Comparison of ENCODE assay signal across 16 mouse cellular contexts in the genomic region with DNA sequence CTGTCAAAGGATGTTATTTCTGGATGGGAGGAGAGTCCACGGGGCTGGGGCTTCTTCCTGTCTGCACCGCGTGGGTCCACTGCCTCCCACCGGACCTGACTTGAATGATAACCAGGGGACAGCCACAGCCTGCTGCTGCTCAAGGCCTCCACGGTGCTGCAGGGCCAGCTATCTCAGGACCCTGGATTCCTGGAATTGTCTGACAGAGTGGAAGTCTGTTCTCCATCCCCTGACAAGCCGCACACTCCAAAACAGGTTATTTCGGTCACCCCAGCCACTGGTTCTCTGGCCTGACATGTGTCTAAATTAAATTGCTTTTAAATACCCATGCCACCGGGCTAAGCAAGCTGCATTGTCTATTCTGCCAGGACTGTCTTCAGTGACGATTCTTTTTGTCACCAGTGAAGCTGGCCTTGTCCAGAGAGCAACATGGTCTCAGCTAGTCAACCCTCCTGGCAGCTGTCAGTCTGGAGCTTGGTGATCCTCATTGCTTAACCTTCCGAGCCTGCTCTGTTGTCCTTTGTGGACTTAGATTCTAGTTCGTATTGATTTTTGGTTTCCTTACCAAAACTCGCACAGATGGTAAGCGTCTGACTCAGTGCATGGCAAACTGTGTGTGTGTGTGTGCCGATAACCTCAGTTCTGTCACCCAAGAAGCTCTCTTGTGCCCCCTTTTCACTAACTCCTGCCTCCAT. TPM values are rescaled to one million over a fixed set of nuclear protein-coding genes. Genes with fewer than 3 reads are reported as not detected.
DNase-seq lines count a peak whose midpoint lies in the region; ATAC-seq and TF ChIP-seq lines count a peak whose summit lies in the region.
"Had no signal": no experiment of that assay in that cellular context is flagged by ENCODE, and none has a peak within 500 bp of the region (broad histone marks: within the 10 kb centered on the region; RNA-seq: fewer than 3 reads in every experiment).

No protein-coding gene starts in this region.

- H3K27me3 ChIP-seq in liver, embryonic 16.5 days (ENCODE audit: control insufficient read depth, insufficient read depth, low read depth, low read length) = peaks cover 50% of the 10 kb centered on the region
- peaks cover 37% of the 10 kb centered on the region for H3K27me3 ChIP-seq in liver, embryonic 11.5 days (replicated peaks; ENCODE audit: control insufficient read depth, insufficient read depth, low read length)
- H3K27me3 ChIP-seq in heart, embryonic 13.5 days (replicated peaks) = 0 out of 2 replicates have a peak, but pooled peaks cover 8% of the 10 kb centered on the region
- H3K27me3 ChIP-seq in liver, postnatal 0 days (ENCODE audit: insufficient read depth, low read length) = peaks cover 43% of the 10 kb centered on the region
- H3K27me3 ChIP-seq: Patski had no signal

- no peak overlapping the region for H3K27ac ChIP-seq in liver, embryonic 16.5 days (ENCODE audit: low read length)
- H3K27ac ChIP-seq in liver, embryonic 11.5 days (ENCODE audit: low read depth, low read length) = no peak overlapping the region; the same call in 1 of the 2 replicates
- H3K27ac ChIP-seq in heart, embryonic 13.5 days (replicated peaks) = peak overlapping the region; percentile 97
- H3K27ac ChIP-seq in liver, postnatal 0 days (ENCODE audit: low read depth) = no peak overlapping the region
- H3K27ac ChIP-seq: embryonic facial prominence, embryonic 13.5 days; forebrain, embryonic 15.5 days; limb, embryonic 12.5 days had no signal

- no peak for TF ChIP-seq EP300 in liver, postnatal 0 days (IDR thresholded peaks at IDR 0.05; ENCODE audit: low read depth)

- ATAC-seq in liver, embryonic 16.5 days (ENCODE audit: low read depth) = peak; percentile 20; the same call in 1 of the 2 replicates
- no peak for ATAC-seq in liver, embryonic 11.5 days (replicated peaks; ENCODE audit: low FRiP score)
- peak; percentile 71 for ATAC-seq in heart, embryonic 13.5 days (ENCODE audit: extremely low read depth, insufficient number of reproducible peaks, low FRiP score, low TSS enrichment)
- peak; percentile 55 for ATAC-seq in liver, postnatal 0 days
- ATAC-seq: forebrain, embryonic 15.5 days; intestine, embryonic 16.5 days; Patski had no signal

- H3K9me3 ChIP-seq in liver, embryonic 16.5 days (replicated peaks; ENCODE audit: control insufficient read depth, low read length) = no peaks in the 10 kb centered on the region
- no peaks in the 10 kb centered on the region for H3K9me3 ChIP-seq in liver, embryonic 11.5 days (ENCODE audit: control insufficient read depth, low read length)
- no peaks in the 10 kb centered on the region for H3K9me3 ChIP-seq in heart, embryonic 13.5 days
- no peaks in the 10 kb centered on the region for H3K9me3 ChIP-seq in liver, postnatal 0 days (ENCODE audit: low read length)
- H3K9me3 ChIP-seq: embryonic facial prominence, embryonic 13.5 days; forebrain, embryonic 15.5 days; limb, embryonic 12.5 days had no signal

- no peak for TF ChIP-seq CTCF in liver, postnatal 0 days (IDR thresholded peaks at IDR 0.05; ENCODE audit: low read depth)

- WGBS in liver, embryonic 16.5 days (ENCODE audit: insufficient replicate concordance) = 37% methylated on average over 14 of the region's 14 CpGs
- 41% methylated on average over 14 of the region's 14 CpGs for WGBS in liver, embryonic 11.5 days
- WGBS in heart, embryonic 13.5 days = 18% methylated on average over 14 of the region's 14 CpGs
- WGBS in liver, postnatal 0 days (ENCODE audit: insufficient replicate concordance) = 42% methylated on average over 14 of the region's 14 CpGs

- no peak overlapping the region for H3K4me3 ChIP-seq in liver, embryonic 16.5 days (ENCODE audit: low read depth, low read length)
- H3K4me3 ChIP-seq in liver, embryonic 11.5 days (ENCODE audit: low read depth, low read length) = no peak overlapping the region
- H3K4me3 ChIP-seq in heart, embryonic 13.5 days = peak overlapping the region; percentile 27
- no peak overlapping the region for H3K4me3 ChIP-seq in liver, postnatal 0 days (ENCODE audit: low read depth, low read length)
- H3K4me3 ChIP-seq: embryonic facial prominence, embryonic 13.5 days; forebrain, embryonic 15.5 days; limb, embryonic 12.5 days; myocyte had no signal

- no peak for DNase-seq in liver, embryonic 11.5 days (ENCODE audit: low spot score)
- peak; percentile 52 to 70 for DNase-seq in heart, adult 9 months (ENCODE audit: low spot score in 2 of 2)
- no peak for DNase-seq in liver, postnatal 0 days
- DNase-seq in frontal cortex, adult 2 months (ENCODE audit: extremely low spot score in 1 of 2, low spot score in 1 of 2) = no peak
- DNase-seq in natural killer cell, adult 2 months (ENCODE audit: low spot score in 2 of 2) = no peak
- DNase-seq: cerebellum, postnatal 10 days; gastrocnemius, postnatal 25 days; kidney, postnatal 25 days had no signal

- H3K9ac ChIP-seq in liver, embryonic 16.5 days (ENCODE audit: low read depth, low read length) = no peak overlapping the region
- no peak overlapping the region for H3K9ac ChIP-seq in liver, embryonic 11.5 days (ENCODE audit: low read depth, low read length)
- peak overlapping the region; percentile 88 for H3K9ac ChIP-seq in heart, embryonic 13.5 days
- no peak overlapping the region for H3K9ac ChIP-seq in liver, postnatal 0 days (replicated peaks)
- H3K9ac ChIP-seq: embryonic facial prominence, embryonic 13.5 days; forebrain, embryonic 15.5 days; limb, embryonic 12.5 days had no signal

- H3K4me1 ChIP-seq in liver, embryonic 16.5 days (ENCODE audit: control insufficient read depth, low read depth, low read length) = peaks cover 17% of the 10 kb centered on the region
- H3K4me1 ChIP-seq in liver, embryonic 11.5 days (replicated peaks; ENCODE audit: control insufficient read depth, insufficient read depth, low read length) = peaks cover 31% of the 10 kb centered on the region
- peaks cover 76% of the 10 kb centered on the region for H3K4me1 ChIP-seq in heart, embryonic 13.5 days
- H3K4me1 ChIP-seq in liver, postnatal 0 days (ENCODE audit: insufficient read depth) = peaks cover 28% of the 10 kb centered on the region

- no peak overlapping the region for H3K4me2 ChIP-seq in liver, embryonic 16.5 days (ENCODE audit: low read depth, low read length)
- no peak overlapping the region for H3K4me2 ChIP-seq in liver, embryonic 11.5 days
- H3K4me2 ChIP-seq in heart, embryonic 13.5 days = peak overlapping the region; percentile 81
- H3K4me2 ChIP-seq in liver, postnatal 0 days (ENCODE audit: low read depth, low read length) = no peak overlapping the region
- H3K4me2 ChIP-seq: embryonic facial prominence, embryonic 13.5 days; forebrain, embryonic 15.5 days; limb, embryonic 12.5 days had no signal

- H3K36me3 ChIP-seq in liver, embryonic 16.5 days (ENCODE audit: control insufficient read depth, insufficient read depth) = no peaks in the 10 kb centered on the region
- H3K36me3 ChIP-seq in liver, embryonic 11.5 days (ENCODE audit: control insufficient read depth, insufficient read depth, low read length) = no peaks in the 10 kb centered on the region
- H3K36me3 ChIP-seq in heart, embryonic 13.5 days = no peaks in the 10 kb centered on the region
- no peaks in the 10 kb centered on the region for H3K36me3 ChIP-seq in liver, postnatal 0 days (replicated peaks; ENCODE audit: insufficient read depth, low read length)
- H3K36me3 ChIP-seq: embryonic facial prominence, embryonic 13.5 days; forebrain, embryonic 15.5 days; limb, embryonic 12.5 days had no signal

RNA-seq across cellular contexts. Expression of a gene that starts 2.9 kb away (rescaled TPM):
- 1.8 TPM in 2 replicates for polyA plus RNA-seq in liver, embryonic 16.5 days (2015; fragmentation: Nextera tagmentation; extraction: Ambion mirVana)
- polyA plus RNA-seq in liver, embryonic 11.5 days (2014; fragmentation: Nextera tagmentation; extraction: Ambion mirVana) = 4.0 and 5.6 TPM in 2 replicates
- polyA plus RNA-seq in heart, embryonic 13.5 days (2015; fragmentation: Nextera tagmentation; extraction: Ambion mirVana) = 31.2 and 31.8 TPM in 2 replicates
- 6.2 and 6.4 TPM in 2 replicates for polyA plus RNA-seq in liver, postnatal 0 days (2015; fragmentation: Nextera tagmentation; extraction: Ambion mirVana)
- polyA plus RNA-seq in frontal cortex, adult 2 months (2012; rRNA removed) = 0.30 and 0.59 TPM in 2 replicates

RNA-seq across cellular contexts. Expression of a gene that starts 13.1 kb away (rescaled TPM):
- polyA plus RNA-seq in liver, embryonic 16.5 days (2015; fragmentation: Nextera tagmentation; extraction: Ambion mirVana) = 4.3 and 4.7 TPM in 2 replicates
- polyA plus RNA-seq in liver, embryonic 11.5 days (2014; fragmentation: Nextera tagmentation; extraction: Ambion mirVana) = 12.6 and 14.5 TPM in 2 replicates
- polyA plus RNA-seq in heart, embryonic 13.5 days (2015; fragmentation: Nextera tagmentation; extraction: Ambion mirVana) = 21.5 and 22.1 TPM in 2 replicates
- 2.7 and 3.2 TPM in 2 replicates for polyA plus RNA-seq in liver, postnatal 0 days (2015; fragmentation: Nextera tagmentation; extraction: Ambion mirVana)
- 51.6 and 52.9 TPM in 2 replicates for polyA plus RNA-seq in frontal cortex, adult 2 months (2012; rRNA removed)

RNA-seq across cellular contexts. Expression of a gene that starts 39.6 kb away (rescaled TPM):
- polyA plus RNA-seq in liver, embryonic 16.5 days (2015; fragmentation: Nextera tagmentation; extraction: Ambion mirVana) = 179 and 184 TPM in 2 replicates
- polyA plus RNA-seq in liver, embryonic 11.5 days (2014; fragmentation: Nextera tagmentation; extraction: Ambion mirVana) = 144 and 150 TPM in 2 replicates
- polyA plus RNA-seq in heart, embryonic 13.5 days (2015; fragmentation: Nextera tagmentation; extraction: Ambion mirVana) = 139 and 150 TPM in 2 replicates
- polyA plus RNA-seq in liver, postnatal 0 days (2015; fragmentation: Nextera tagmentation; extraction: Ambion mirVana) = 168 and 183 TPM in 2 replicates
- polyA plus RNA-seq in frontal cortex, adult 2 months (2012; rRNA removed) = 10.9 and 11.3 TPM in 2 replicates

RNA-seq across cellular contexts. Expression of a gene that starts 39.8 kb away (rescaled TPM):
- polyA plus RNA-seq in liver, embryonic 16.5 days (2015; fragmentation: Nextera tagmentation; extraction: Ambion mirVana) = 12.0 and 13.1 TPM in 2 replicates
- 38.6 and 39.3 TPM in 2 replicates for polyA plus RNA-seq in liver, embryonic 11.5 days (2014; fragmentation: Nextera tagmentation; extraction: Ambion mirVana)
- 29.6 and 32.6 TPM in 2 replicates for polyA plus RNA-seq in heart, embryonic 13.5 days (2015; fragmentation: Nextera tagmentation; extraction: Ambion mirVana)
- 20.0 and 20.5 TPM in 2 replicates for polyA plus RNA-seq in liver, postnatal 0 days (2015; fragmentation: Nextera tagmentation; extraction: Ambion mirVana)
- 23.9 and 29.6 TPM in 2 replicates for polyA plus RNA-seq in frontal cortex, adult 2 months (2012; rRNA removed)

RNA-seq across cellular contexts. Expression of a gene that starts 59.4 kb away (rescaled TPM):
- polyA plus RNA-seq in liver, embryonic 16.5 days (2015; fragmentation: Nextera tagmentation; extraction: Ambion mirVana) = 45.6 and 47.9 TPM in 2 replicates
- polyA plus RNA-seq in liver, embryonic 11.5 days (2014; fragmentation: Nextera tagmentation; extraction: Ambion mirVana) = 82.9 and 89.3 TPM in 2 replicates
- 56.8 and 57.8 TPM in 2 replicates for polyA plus RNA-seq in heart, embryonic 13.5 days (2015; fragmentation: Nextera tagmentation; extraction: Ambion mirVana)
- 20.6 and 24.3 TPM in 2 replicates for polyA plus RNA-seq in liver, postnatal 0 days (2015; fragmentation: Nextera tagmentation; extraction: Ambion mirVana)
- polyA plus RNA-seq in frontal cortex, adult 2 months (2012; rRNA removed) = 231 and 243 TPM in 2 replicates

Comparison
In these comparisons a context has a peak if more than half of its experiments do, and no peak if none do; other contexts are left out.
1. DNase-seq: peak in heart, adult 9 months (2 of 2); none in liver, embryonic 11.5 days (single experiment), liver, postnatal 0 days (single experiment), frontal cortex, adult 2 months (0 of 2) and natural killer cell, adult 2 months (0 of 2).
2. RNA of a gene that starts 39.6 kb away (polyA plus RNA-seq): 168 to 183 TPM in liver, postnatal 0 days, 179 to 184 TPM in liver, embryonic 16.5 days, 144 to 150 TPM in liver, embryonic 11.5 days and 139 to 150 TPM in heart, embryonic 13.5 days; 10.9 to 11.3 TPM in frontal cortex, adult 2 months; every median in the first group is over 10 times any median in the second.